Mouse (Mus musculus) heart, embryonic 13.5 days (tissue): Measurements from ENCODE around the gene Ptges2. TPM values are rescaled to one million over a fixed set of nuclear protein-coding genes. Genes with fewer than 3 reads are reported as not detected.

ENCODE experiments used
- ATAC-seq: fragments of 200-750 bp; cut with Nextera tagmentation; 2 replicates; pipeline ENCODE4 v1.8.0; 2017; ENCODE audit warnings: moderate TSS enrichment; ENCODE audit not compliant: insufficient number of reproducible peaks, low FRiP score, low TSS enrichment; ENCODE audit errors: extremely low read depth
- H3K27ac ChIP-seq: fragments of 300-500 bp; sonication (generic); replicated peaks from 2 replicates; pipeline ENCODE4 v1.5.1; 2015; ENCODE audit warnings: moderate library complexity, mild to moderate bottlenecking, inconsistent platforms
- H3K27me3 ChIP-seq: fragments of 300-500 bp; sonication (generic); replicated peaks from 2 replicates; pipeline ENCODE4 v1.6.1; 2015; ENCODE audit warnings: mild to moderate bottlenecking, inconsistent platforms
- H3K36me3 ChIP-seq: fragments of 300-500 bp; sonication (generic); 2 replicates; pipeline ENCODE4 v1.6.1; 2015; ENCODE audit warnings: mild to moderate bottlenecking, inconsistent platforms
- H3K4me1 ChIP-seq: fragments of 300-500 bp; sonication (generic); 2 replicates; pipeline ENCODE4 v1.6.1; 2015; ENCODE audit warnings: inconsistent platforms
- H3K4me2 ChIP-seq: fragments of 300-500 bp; sonication (generic); 2 replicates; pipeline ENCODE4 v1.6.1; 2015; ENCODE audit warnings: inconsistent platforms, mild to moderate bottlenecking, moderate library complexity
- H3K4me3 ChIP-seq: fragments of 300-500 bp; sonication (generic); 2 replicates; pipeline ENCODE4 v1.5.1; 2015; ENCODE audit warnings: moderate library complexity, mild to moderate bottlenecking, inconsistent platforms
- H3K9ac ChIP-seq: fragments of 300-500 bp; sonication (generic); 2 replicates; pipeline ENCODE4 v1.6.1; 2015; ENCODE audit warnings: inconsistent platforms, mild to moderate bottlenecking, moderate library complexity
- H3K9me3 ChIP-seq: fragments of 300-500 bp; sonication (generic); 2 replicates; pipeline ENCODE4 v1.6.1; 2016; ENCODE audit warnings: inconsistent platforms
- WGBS: fragments of 180-500 bp; shearing (Covaris S2); methylation state at CpG from one replicate; pipeline ENCODE4 v1.1.7; 2015; ENCODE audit warnings: mixed read lengths; 5-methylcytosine and 5-hydroxymethylcytosine counted together
- polyA plus RNA-seq: library from polyadenylated mRNA; unstranded; fragments of >200 nt; fragmentation: Nextera tagmentation; extraction: Ambion mirVana; gene quantifications from 2 replicates; pipeline ENCODE4 v1.2.1, GENCODE M21; 2015

Ptges2 gene
- polyA plus RNA-seq, 1 experiment from 2014 or later: 35.3 TPM

DNA sequence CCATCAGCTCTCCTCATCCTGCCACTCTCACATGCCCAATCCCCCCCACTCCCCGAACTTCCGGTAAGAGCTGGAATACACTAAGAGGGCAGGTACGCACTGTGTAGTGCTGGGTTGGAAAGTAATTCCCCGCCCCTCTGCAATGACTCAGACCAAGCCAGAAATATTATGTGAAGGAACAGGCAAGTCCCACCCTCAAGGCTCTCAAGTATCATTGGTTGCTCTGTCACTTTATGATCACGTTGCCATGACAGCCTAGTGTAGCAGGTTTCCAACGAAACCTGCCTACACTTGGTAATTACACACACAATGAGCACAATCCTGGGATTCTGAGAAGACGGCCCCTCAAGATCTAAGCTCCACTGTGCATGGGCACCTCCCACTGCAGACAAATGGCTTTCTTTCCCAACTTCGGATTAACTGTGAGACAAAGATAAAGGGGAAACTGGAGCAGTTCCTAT, 32.6 kb downstream of the Ptges2 start:
- Histone ChIP-seq H3K27ac (peak overlapping the region; percentile 53; the same call in 1 of the 2 replicates), H3K27me3 (no peaks in the 10 kb centered on the region), H3K9ac (peak overlapping the region; percentile 12; the same call in 1 of the 2 replicates), H3K4me3 (no peak overlapping the region), H3K4me1 (peaks cover 66% of the 10 kb centered on the region), H3K4me2 (peak overlapping the region; percentile 35), H3K9me3 (no peaks in the 10 kb centered on the region), H3K36me3 (peaks cover 4% of the 10 kb centered on the region; the same call in 1 of the 2 replicates)
- ATAC-seq: no peak
- 56% methylated on average over 8 of the region's 8 CpGs for WGBS

DNA sequence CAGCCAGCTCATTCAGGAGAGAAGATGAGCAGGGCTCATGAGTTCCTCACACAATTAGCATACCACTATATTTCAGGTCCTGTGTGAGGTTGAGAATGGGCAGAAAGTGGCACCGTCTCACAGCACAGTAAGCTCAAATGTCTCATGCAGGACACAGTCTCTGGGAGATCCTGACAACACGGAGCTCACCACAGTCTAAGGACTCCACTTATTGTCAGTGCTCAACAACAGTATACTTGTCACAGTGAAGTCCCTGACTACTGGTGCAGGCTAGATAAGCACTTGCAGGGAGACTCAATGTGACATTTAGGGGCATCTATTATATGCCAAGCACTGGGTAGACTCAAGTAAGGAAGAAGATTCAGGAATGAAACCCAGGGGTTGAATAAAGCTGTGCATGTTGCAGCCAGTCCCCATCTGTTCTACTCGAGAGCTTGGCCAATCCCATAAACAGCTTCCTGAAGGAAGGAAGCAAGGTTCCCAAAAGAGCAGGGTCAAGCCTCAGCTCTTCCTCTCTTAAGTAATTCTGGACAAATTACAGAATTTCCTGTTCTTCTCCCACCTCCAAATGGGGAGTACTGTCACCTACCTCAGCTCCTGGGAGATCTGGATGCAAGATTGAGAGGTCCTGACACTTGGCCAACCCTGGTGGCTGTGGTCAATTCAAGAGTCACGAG, 33.7 kb downstream of the Ptges2 start:
- 0 out of 2 replicates have a peak overlapping the region, but pooled peaks have one; percentile 53 for H3K27ac ChIP-seq

DNA sequence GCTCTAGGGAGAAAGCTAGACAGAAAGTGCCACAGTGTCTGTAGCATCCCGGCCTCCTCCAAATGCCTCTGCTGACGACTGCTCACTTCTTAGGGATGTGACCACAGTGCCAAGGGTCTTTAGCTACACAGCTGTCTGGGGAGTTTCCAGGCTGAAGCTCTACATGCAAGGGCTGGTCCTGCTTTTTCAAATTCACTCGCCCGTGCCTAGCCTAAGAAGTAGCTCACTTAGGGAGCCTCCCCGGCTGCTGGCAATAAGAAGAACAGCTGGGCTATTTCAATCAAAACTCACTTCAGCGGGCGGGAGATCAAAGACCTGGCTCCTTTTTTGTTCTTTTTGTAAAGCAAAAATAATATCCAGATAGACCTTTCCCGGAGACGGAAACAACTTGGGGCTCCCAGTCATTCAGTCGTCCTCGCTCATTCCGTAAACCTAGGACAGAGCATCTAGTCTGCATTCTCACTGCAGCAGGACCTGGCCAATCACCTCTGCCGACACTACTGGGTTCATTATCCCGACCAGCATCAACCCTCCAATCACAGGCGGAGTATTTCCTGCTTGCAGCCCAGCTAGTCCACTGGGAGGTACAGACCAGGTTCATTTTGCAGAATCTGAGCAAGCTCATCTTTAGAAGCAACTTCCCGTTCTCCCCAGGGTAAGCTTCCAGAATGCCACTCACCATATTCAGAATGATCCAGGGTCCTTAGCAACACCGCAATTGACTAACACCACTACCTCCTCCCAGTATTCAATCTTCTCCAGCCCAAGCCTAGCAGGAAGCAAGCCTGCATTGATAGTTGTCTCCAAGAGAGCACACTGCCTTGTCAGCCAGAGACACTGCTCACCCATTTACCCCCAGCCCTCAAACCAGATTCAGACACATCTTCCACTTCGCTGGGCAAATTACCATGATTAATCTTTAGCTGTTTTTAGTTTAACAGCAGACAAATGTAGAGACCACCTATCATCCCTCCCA, 35.3 kb downstream of the Ptges2 start:
- H3K27ac ChIP-seq: peak overlapping the region; percentile 84
- peak overlapping the region; percentile 58 for H3K4me3 ChIP-seq
- H3K36me3 ChIP-seq: peaks cover 4% of the 10 kb centered on the region; the same call in 1 of the 2 replicates
- peak; percentile 84 for ATAC-seq
- H3K4me1 ChIP-seq: peaks cover 46% of the 10 kb centered on the region
- H3K4me2 ChIP-seq: peak overlapping the region; percentile 78
- WGBS: 12% methylated on average over 18 of the region's 18 CpGs
- H3K27me3 ChIP-seq: no peaks in the 10 kb centered on the region
- no peaks in the 10 kb centered on the region for H3K9me3 ChIP-seq
- H3K9ac ChIP-seq: peak overlapping the region; percentile 81

More for the DNA sequence above, 33.7 kb downstream of the Ptges2 start:
- H3K4me2 ChIP-seq: no peak overlapping the region
- peaks cover 4% of the 10 kb centered on the region; the same call in 1 of the 2 replicates for H3K36me3 ChIP-seq
- no peak overlapping the region for H3K4me3 ChIP-seq
- no peaks in the 10 kb centered on the region for H3K9me3 ChIP-seq
- H3K9ac ChIP-seq: peak overlapping the region; percentile 12; the same call in 1 of the 2 replicates
- H3K27me3 ChIP-seq: no peaks in the 10 kb centered on the region
- WGBS: 64% methylated on average over 4 of the region's 4 CpGs
- H3K4me1 ChIP-seq: peaks cover 57% of the 10 kb centered on the region
- ATAC-seq: no peak

DNA sequence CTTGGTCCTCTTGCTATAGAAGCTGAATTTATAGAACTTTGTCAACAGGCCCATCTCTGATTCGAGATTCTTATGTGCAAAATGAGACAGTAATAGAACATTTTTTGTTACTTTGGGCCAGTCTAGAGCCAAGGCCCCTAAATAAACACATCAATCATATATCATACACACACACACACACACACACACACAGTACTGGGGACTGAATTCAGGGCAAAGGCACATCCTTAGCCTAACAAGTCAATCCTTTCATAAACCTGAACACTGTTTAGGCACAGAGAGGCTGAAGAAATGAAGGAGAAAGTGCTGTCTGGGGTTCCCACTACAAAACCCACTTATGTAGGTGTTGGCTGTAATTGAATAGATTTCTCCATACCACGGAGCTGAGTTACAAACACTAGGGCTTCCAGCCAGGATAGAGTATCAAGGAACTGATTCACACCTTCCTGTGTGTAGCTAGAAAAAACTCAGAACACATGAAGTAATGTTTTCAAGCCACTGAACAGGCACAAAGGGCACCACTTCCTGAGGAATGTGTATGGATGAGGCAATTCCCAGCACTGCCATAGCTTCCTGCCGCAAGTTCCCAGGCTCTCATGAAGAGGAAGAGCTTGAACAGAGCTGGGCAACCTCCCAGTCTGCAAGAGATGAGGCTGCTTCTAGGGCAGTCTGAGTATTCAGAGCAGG, 41.1 kb downstream of the Ptges2 start:
- Histone ChIP-seq H3K9ac (peak overlapping the region; percentile 41), H3K36me3 (no peaks in the 10 kb centered on the region), H3K9me3 (no peaks in the 10 kb centered on the region), H3K27me3 (no peaks in the 10 kb centered on the region), H3K4me2 (no peak overlapping the region), H3K4me1 (peaks cover 51% of the 10 kb centered on the region), H3K4me3 (no peak overlapping the region), H3K27ac (peak overlapping the region; percentile 84)
- 51% methylated on average over 3 of the region's 3 CpGs for WGBS
- ATAC-seq: no peak; the same call in 1 of the 2 replicates

DNA sequence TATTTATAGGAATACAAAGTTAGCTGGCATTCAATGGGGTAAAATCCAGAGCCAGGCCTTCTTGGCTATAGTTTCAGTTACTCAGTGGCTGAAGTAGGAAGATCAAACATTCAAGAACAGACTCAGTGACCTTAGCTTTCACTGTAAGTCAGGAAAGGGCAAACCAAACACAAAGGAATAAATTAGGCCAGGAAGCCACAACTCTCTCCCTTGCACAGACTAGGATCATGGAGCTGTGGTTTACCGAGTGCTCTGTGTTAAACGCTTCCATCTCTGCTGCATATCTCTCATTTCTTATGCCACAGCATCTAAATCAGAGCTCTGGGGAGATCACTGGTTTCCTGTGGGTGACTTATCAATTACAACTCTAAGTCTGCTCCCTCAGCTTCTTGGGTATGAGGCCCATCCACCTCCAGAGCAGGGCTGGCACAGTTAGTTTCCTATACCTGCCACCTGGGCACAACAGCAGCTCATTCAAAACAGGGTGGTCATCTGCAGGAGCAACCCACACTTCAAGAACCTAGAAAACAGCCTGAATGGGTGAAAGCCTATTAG, 42.0 kb downstream of the Ptges2 start:
- no peak overlapping the region for H3K4me3 ChIP-seq
- 67% methylated on average over 2 of the region's 2 CpGs for WGBS
- ATAC-seq: no peak
- H3K36me3 ChIP-seq: no peaks in the 10 kb centered on the region
- H3K27me3 ChIP-seq: no peaks in the 10 kb centered on the region
- peak overlapping the region; percentile 20; the same call in 1 of the 2 replicates for H3K9ac ChIP-seq
- no peak overlapping the region for H3K4me2 ChIP-seq
- peaks cover 57% of the 10 kb centered on the region for H3K4me1 ChIP-seq
- H3K9me3 ChIP-seq: no peaks in the 10 kb centered on the region
- peak overlapping the region; percentile 84 for H3K27ac ChIP-seq

DNA sequence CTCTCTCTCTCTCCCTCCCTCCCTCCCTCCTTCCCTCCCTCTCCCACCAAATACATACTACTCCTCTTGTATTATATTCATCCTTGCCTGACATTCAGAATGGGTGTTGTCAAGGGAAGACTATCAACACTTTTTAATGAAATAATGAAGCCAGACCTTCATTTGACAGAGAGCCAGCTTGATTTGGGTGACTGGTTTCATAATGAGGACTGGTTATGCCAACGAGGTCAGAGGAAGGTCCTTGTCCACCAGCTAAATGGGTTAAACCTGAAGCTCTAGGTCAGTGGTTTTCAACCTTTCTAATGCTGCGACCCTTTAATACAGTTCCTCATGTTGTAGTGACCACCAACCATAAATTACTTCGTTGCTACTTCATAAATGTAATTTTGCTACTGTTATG, 43.0 kb downstream of the Ptges2 start:
- 85% methylated on average over 3 of the region's 3 CpGs for WGBS
- H3K4me3 ChIP-seq: no peak overlapping the region
- no peak for ATAC-seq
- no peaks in the 10 kb centered on the region for H3K27me3 ChIP-seq
- no peak overlapping the region for H3K27ac ChIP-seq
- H3K9me3 ChIP-seq: no peaks in the 10 kb centered on the region
- H3K4me1 ChIP-seq: peaks cover 61% of the 10 kb centered on the region
- no peaks in the 10 kb centered on the region for H3K36me3 ChIP-seq
- no peak overlapping the region for H3K4me2 ChIP-seq
- H3K9ac ChIP-seq: no peak overlapping the region

DNA sequence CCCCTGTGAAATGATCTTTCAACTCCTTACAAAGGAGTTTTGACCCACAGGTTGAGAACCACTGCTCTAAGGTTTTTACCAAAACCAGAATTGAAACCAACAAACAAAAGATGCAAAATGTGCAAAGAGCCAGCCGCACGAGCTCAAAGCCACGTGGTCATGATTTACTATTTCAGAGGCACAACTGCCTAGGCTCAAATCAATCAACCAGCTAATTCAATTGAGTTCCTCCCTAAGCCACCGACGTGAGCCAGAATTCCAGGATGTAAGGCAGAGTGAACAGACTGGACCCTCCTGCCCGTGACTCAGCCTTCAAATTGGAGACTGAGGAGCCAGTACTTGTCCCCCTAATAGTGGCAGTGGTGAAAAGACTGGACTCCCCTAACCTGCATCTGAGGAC, 43.5 kb downstream of the Ptges2 start:
- no peak overlapping the region for H3K9ac ChIP-seq
- peaks cover 61% of the 10 kb centered on the region for H3K4me1 ChIP-seq
- no peak for ATAC-seq
- peaks cover 4% of the 10 kb centered on the region; the same call in 1 of the 2 replicates for H3K36me3 ChIP-seq
- H3K4me2 ChIP-seq: no peak overlapping the region
- H3K27me3 ChIP-seq: no peaks in the 10 kb centered on the region
- 67% methylated on average over 6 of the region's 6 CpGs for WGBS
- H3K27ac ChIP-seq: no peak overlapping the region
- H3K9me3 ChIP-seq: no peaks in the 10 kb centered on the region
- H3K4me3 ChIP-seq: no peak overlapping the region

DNA sequence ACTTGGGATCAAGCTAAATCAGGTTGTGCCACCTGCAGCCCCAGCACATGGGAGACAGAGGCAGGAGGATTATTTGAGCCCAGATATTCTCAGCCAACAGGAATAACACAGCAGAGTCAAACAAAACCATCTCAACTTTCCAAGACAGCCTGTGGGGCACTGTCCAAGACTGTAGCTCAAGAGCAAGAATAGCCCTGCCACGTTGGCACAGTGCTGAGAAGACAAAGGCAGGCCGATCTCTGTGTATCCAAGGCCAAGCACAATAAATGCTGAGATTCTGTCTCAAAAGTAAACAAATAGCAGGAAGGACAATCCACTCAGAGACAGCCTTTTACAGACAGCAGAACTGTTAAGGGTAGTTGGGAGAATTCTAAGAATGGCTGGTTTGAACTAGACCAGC, 44.5 kb downstream of the Ptges2 start:
- Histone ChIP-seq H3K9ac (no peak overlapping the region), H3K27ac (peak overlapping the region; percentile 13; the same call in 1 of the 2 replicates), H3K36me3 (peaks cover 14% of the 10 kb centered on the region), H3K4me3 (no peak overlapping the region), H3K27me3 (no peaks in the 10 kb centered on the region), H3K4me2 (no peak overlapping the region), H3K4me1 (peaks cover 61% of the 10 kb centered on the region), H3K9me3 (no peaks in the 10 kb centered on the region)
- 55% methylated on average over 2 of the region's 2 CpGs for WGBS
- ATAC-seq: no peak

DNA sequence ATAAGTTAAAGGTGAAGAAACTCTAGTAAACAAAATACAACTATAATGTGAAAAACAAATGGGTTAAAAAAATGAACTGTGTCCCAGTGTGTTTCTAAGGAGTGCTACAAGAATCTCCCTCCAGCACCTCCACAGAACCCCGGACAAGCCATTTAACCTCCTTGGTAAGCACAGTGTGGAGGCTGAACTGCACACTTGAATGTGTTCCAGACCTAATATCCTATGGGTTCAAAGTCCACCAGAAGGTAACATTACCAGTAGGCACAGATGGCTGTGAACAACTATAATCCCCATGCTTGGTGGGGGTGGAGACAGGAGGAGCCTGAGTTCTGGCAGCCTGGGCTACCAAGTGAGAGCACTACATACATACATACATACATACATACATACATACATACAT, 44.9 kb downstream of the Ptges2 start:
- no peak overlapping the region for H3K4me2 ChIP-seq
- no peak overlapping the region; the same call in 1 of the 2 replicates for H3K27ac ChIP-seq
- no peaks in the 10 kb centered on the region for H3K27me3 ChIP-seq
- H3K4me3 ChIP-seq: no peak overlapping the region
- H3K9me3 ChIP-seq: no peaks in the 10 kb centered on the region
- H3K4me1 ChIP-seq: peaks cover 63% of the 10 kb centered on the region
- no peak for ATAC-seq
- H3K9ac ChIP-seq: no peak overlapping the region
- 82% methylated on average over 1 of the region's 1 CpGs for WGBS
- H3K36me3 ChIP-seq: peaks cover 19% of the 10 kb centered on the region

DNA sequence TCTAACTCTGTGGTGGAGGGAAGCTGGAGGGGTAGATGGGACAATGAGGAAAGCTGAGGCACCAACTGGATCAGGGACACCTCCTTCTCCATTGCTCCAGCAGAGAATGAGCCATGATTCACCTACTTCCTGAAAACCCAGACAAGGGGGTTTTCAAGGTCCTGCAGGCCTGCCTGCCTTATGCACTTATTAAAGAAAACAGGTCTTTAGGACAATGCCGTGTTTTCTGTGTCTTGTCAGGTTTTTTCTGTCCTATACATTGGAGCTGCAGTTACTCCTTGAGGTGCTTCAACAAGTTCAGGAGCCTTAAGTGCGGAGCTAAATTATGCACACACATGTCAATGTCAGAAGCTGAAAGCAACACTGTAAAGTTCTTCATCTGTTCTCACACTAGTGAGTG, 45.9 kb downstream of the Ptges2 start:
- Histone ChIP-seq H3K9ac (no peak overlapping the region), H3K36me3 (peaks cover 23% of the 10 kb centered on the region), H3K4me1 (peaks cover 60% of the 10 kb centered on the region), H3K27ac (no peak overlapping the region), H3K4me2 (no peak overlapping the region), H3K4me3 (no peak overlapping the region), H3K27me3 (no peaks in the 10 kb centered on the region), H3K9me3 (no peaks in the 10 kb centered on the region)
- 82% methylated on average over 2 of the region's 2 CpGs for WGBS
- no peak for ATAC-seq
